Mouse (Mus musculus): ENCODE results near the gene Hdhd5. TPM values are rescaled to one million over a fixed set of nuclear protein-coding genes. Genes with fewer than 3 reads are reported as not detected.
A peak's percentile ranks its signal among the peaks of the same experiment; 100 is the strongest.

Gene Hdhd5
- polyA plus RNA-seq (2014; fragmentation: Nextera tagmentation; extraction: Ambion mirVana), result 13.9 and 15.6 TPM in 2 replicates

- Histone ChIP-seq H3K9me3 (ENCODE audit: low read depth, low read length) (no peaks in the 10 kb centered on the region), H3K4me1 (ENCODE audit: insufficient read depth) (peaks cover 4% of the 10 kb centered on the region; the same call in 1 of the 2 replicates), H3K27me3 (ENCODE audit: insufficient read depth, low read length) (no peaks in the 10 kb centered on the region), H3K9ac (peak within 1 kb of the TSS; percentile 84), H3K4me3 (ENCODE audit: low read depth, low read length) (peak within 1 kb of the TSS; percentile 87), H3K36me3 (ENCODE audit: insufficient read depth) (no peaks in the 10 kb centered on the region), H3K4me2 (peak within 1 kb of the TSS; percentile 82), H3K27ac (ENCODE audit: low read depth) (no peak within 1 kb of the TSS)
- ATAC-seq (ENCODE audit: insufficient read depth) (peak; percentile 99), DNase-seq (peak; percentile 97)
- TF ChIP-seq CTCF (IDR thresholded peaks at IDR 0.05; ENCODE audit: low read depth), result no peak
- WGBS, result under 1% methylated on average over 75 of the region's 75 CpGs
These were observed at the start of gene Hdhd5 for GRCm38 (mm10) chr6:120531020-120531965. Hdhd5 (minus strand) TSS chr6:120531319.

- no peaks in the 10 kb centered on the region for H3K9me3 ChIP-seq (ENCODE audit: low read depth, low read length)
- no peak overlapping the region; the same call in 1 of the 2 replicates for H3K9ac ChIP-seq
- ATAC-seq (ENCODE audit: insufficient read depth), result 0 out of 2 replicates have a peak, but pooled peaks have one; percentile 44
- WGBS, result 0% methylated on average over 1 of the region's 1 CpGs
- H3K4me1 ChIP-seq (ENCODE audit: insufficient read depth), result peaks cover 10% of the 10 kb centered on the region
- H3K4me3 ChIP-seq (ENCODE audit: low read depth, low read length), result peak overlapping the region; percentile 40; the same call in 1 of the 2 replicates
- H3K4me2 ChIP-seq, result peak overlapping the region; percentile 85
- H3K36me3 ChIP-seq (ENCODE audit: insufficient read depth), result no peaks in the 10 kb centered on the region
- H3K27me3 ChIP-seq (ENCODE audit: insufficient read depth, low read length), result peaks cover 10% of the 10 kb centered on the region; the same call in 1 of the 2 replicates
- TF ChIP-seq CTCF (IDR thresholded peaks at IDR 0.05; ENCODE audit: low read depth), result no peak
- DNase-seq, result peak; percentile 26
- no peak overlapping the region for H3K27ac ChIP-seq (ENCODE audit: low read depth)
These were observed 49.5 kb upstream of the Hdhd5 start for GRCm38 (mm10) chr6:120580713-120581015.

GRCm38 (mm10) chr6:120579831-120580712 lies 49.0 kb upstream of the Hdhd5 start:
- peak; percentile 57 for TF ChIP-seq CTCF (IDR thresholded peaks at IDR 0.05; ENCODE audit: low read depth)
- Histone ChIP-seq H3K36me3 (ENCODE audit: insufficient read depth) (no peaks in the 10 kb centered on the region), H3K4me2 (peak overlapping the region; percentile 85), H3K27me3 (ENCODE audit: insufficient read depth, low read length) (peaks cover 10% of the 10 kb centered on the region; the same call in 1 of the 2 replicates), H3K4me3 (ENCODE audit: low read depth, low read length) (peak overlapping the region; percentile 40), H3K9ac (peak overlapping the region; percentile 37), H3K9me3 (ENCODE audit: low read depth, low read length) (no peaks in the 10 kb centered on the region), H3K4me1 (ENCODE audit: insufficient read depth) (peaks cover 10% of the 10 kb centered on the region), H3K27ac (ENCODE audit: low read depth) (no peak overlapping the region)
- DNase-seq (peak; percentile 74), ATAC-seq (ENCODE audit: insufficient read depth) (peak; percentile 89)
- WGBS, result 2% methylated on average over 21 of the region's 23 CpGs

GRCm38 (mm10) chr6:120579110-120579830 lies 48.2 kb upstream of the Hdhd5 start:
- peak; percentile 18 for DNase-seq
- Histone ChIP-seq H3K27me3 (ENCODE audit: insufficient read depth, low read length) (peaks cover 10% of the 10 kb centered on the region; the same call in 1 of the 2 replicates), H3K4me1 (ENCODE audit: insufficient read depth) (peaks cover 10% of the 10 kb centered on the region), H3K4me2 (peak overlapping the region; percentile 85), H3K27ac (ENCODE audit: low read depth) (no peak overlapping the region), H3K4me3 (ENCODE audit: low read depth, low read length) (peak overlapping the region; percentile 40), H3K36me3 (ENCODE audit: insufficient read depth) (no peaks in the 10 kb centered on the region), H3K9me3 (ENCODE audit: low read depth, low read length) (no peaks in the 10 kb centered on the region), H3K9ac (peak overlapping the region; percentile 37)
- ATAC-seq (ENCODE audit: insufficient read depth), result peak; percentile 48
- no peak for TF ChIP-seq CTCF (IDR thresholded peaks at IDR 0.05; ENCODE audit: low read depth)
- WGBS, result 7% methylated on average over 21 of the region's 21 CpGs

GRCm38 (mm10) chr6:120578471-120578870 lies 47.4 kb upstream of the Hdhd5 start:
- DNase-seq, result no peak
- TF ChIP-seq CTCF (IDR thresholded peaks at IDR 0.05; ENCODE audit: low read depth), result no peak

GRCm38 (mm10) chr6:120572372-120572771 lies 41.3 kb upstream of the Hdhd5 start:
- Histone ChIP-seq H3K9me3 (ENCODE audit: low read depth, low read length) (no peaks in the 10 kb centered on the region), H3K4me2 (no peak overlapping the region), H3K9ac (no peak overlapping the region), H3K4me1 (ENCODE audit: insufficient read depth) (0 out of 2 replicates have a peak, but pooled peaks cover 3% of the 10 kb centered on the region), H3K36me3 (ENCODE audit: insufficient read depth) (no peaks in the 10 kb centered on the region), H3K27ac (ENCODE audit: low read depth) (no peak overlapping the region), H3K4me3 (ENCODE audit: low read depth, low read length) (no peak overlapping the region), H3K27me3 (ENCODE audit: insufficient read depth, low read length) (no peaks in the 10 kb centered on the region)
- DNase-seq, result no peak
- ATAC-seq (ENCODE audit: insufficient read depth), result no peak
- WGBS, result 63% methylated on average over 1 of the region's 1 CpGs
- no peak for TF ChIP-seq CTCF (IDR thresholded peaks at IDR 0.05; ENCODE audit: low read depth)

More at GRCm38 (mm10) chr6:120578471-120578870, 47.4 kb upstream of the Hdhd5 start:
- no peak for ATAC-seq (ENCODE audit: insufficient read depth)
- Histone ChIP-seq H3K4me2 (no peak overlapping the region), H3K4me1 (ENCODE audit: insufficient read depth) (peaks cover 10% of the 10 kb centered on the region), H3K9me3 (ENCODE audit: low read depth, low read length) (no peaks in the 10 kb centered on the region), H3K4me3 (ENCODE audit: low read depth, low read length) (no peak overlapping the region), H3K27ac (ENCODE audit: low read depth) (no peak overlapping the region), H3K36me3 (ENCODE audit: insufficient read depth) (no peaks in the 10 kb centered on the region), H3K27me3 (ENCODE audit: insufficient read depth, low read length) (peaks cover 10% of the 10 kb centered on the region; the same call in 1 of the 2 replicates), H3K9ac (no peak overlapping the region)
- WGBS, result 56% methylated on average over 5 of the region's 5 CpGs

Data from lung, embryonic 14.5 days (tissue).